Mouse (Mus musculus) heart, adult 2 months (tissue): ENCODE data around the gene Gm2381.

Experiments used
- CTCF ChIP-seq: fragments of 200-600 bp; IDR thresholded peaks from 2 replicates; pipeline ENCODE4 v1.8.1; 2022; ENCODE audit warnings: antibody characterized with exemption, mild to moderate bottlenecking, moderate library complexity
- EP300 ChIP-seq: fragments of 200-500 bp; IDR thresholded peaks from 2 replicates; pipeline ENCODE4 v1.6.1; 2011; ENCODE audit warnings: low read depth, low read length, control low read depth; ENCODE audit not compliant: insufficient read depth
- POLR2A ChIP-seq: fragments of 200-500 bp; IDR thresholded peaks from 2 replicates; pipeline ENCODE4 v1.6.1; 2011; ENCODE audit warnings: mild to moderate bottlenecking, low read depth, low read length, control low read depth; ENCODE audit not compliant: insufficient read depth

- TF ChIP-seq CTCF (no peak), EP300 (no peak), POLR2A (no peak)
These were observed 11.1 kb upstream of the Gm2381 start for GRCm38 (mm10) chr7:42878090-42878489.
